Mouse (Mus musculus) activated CD4-positive, CD25-positive, alpha-beta regulatory T cell, adult 9 weeks (primary cell): Measurements from ENCODE around the gene Pif1. TPM values are rescaled to one million over a fixed set of nuclear protein-coding genes. Genes with fewer than 3 reads are reported as not detected.

Experiments
- polyA plus RNA-seq: library from polyadenylated mRNA; unstranded; fragments of 100-300 nt; shearing (Covaris generic); gene quantifications from one replicate; pipeline ENCODE4 v1.2.1, GENCODE M21; 2017

Pif1 gene
- 0.35 TPM for polyA plus RNA-seq

GRCm38 (mm10) chr9:65586406-65587269, at the start of gene Pif1:
TSS of gene Pif1 (plus strand) at chr9:65587160.

GRCm38 (mm10) chr9:65579781-65580371, 7.1 kb upstream of the Pif1 start, which contains the start of gene Plekho2:
TSS of gene Plekho2 (minus strand) at chr9:65580040.

GRCm38 (mm10) chr9:65629025-65629766, 42.2 kb downstream of the Pif1 start, which contains the start of gene Rbpms2:
TSS of gene Rbpms2 (plus strand) at chr9:65629648.

Other genes with a start within 250 kb of the Pif1 start
- gene Pdcd7, start 241.1 kb upstream of the Pif1 start, polyA plus RNA-seq: 3.6 TPM
- gene Ubap1l, start 226.1 kb upstream of the Pif1 start, polyA plus RNA-seq: not detected
- gene Kbtbd13, start 195.5 kb upstream of the Pif1 start, polyA plus RNA-seq: not detected
- gene Rasl12, start 188.7 kb upstream of the Pif1 start, polyA plus RNA-seq: not detected
- gene Slc51b, start 164.2 kb upstream of the Pif1 start, polyA plus RNA-seq: not detected
- 45.0 TPM for gene Mtfmt, start 151.4 kb upstream of the Pif1 start, polyA plus RNA-seq
- gene Spg21, start 126.2 kb upstream of the Pif1 start, polyA plus RNA-seq: 86.3 TPM
- not detected for gene Ankdd1a, start 67.0 kb upstream of the Pif1 start, polyA plus RNA-seq
- gene Plekho2, start 7.1 kb upstream of the Pif1 start, polyA plus RNA-seq: 91.5 TPM
- 0.95 TPM for gene Rbpms2, start 42.5 kb downstream of the Pif1 start, polyA plus RNA-seq
- gene Oaz2, start 80.8 kb downstream of the Pif1 start, polyA plus RNA-seq: 135 TPM
- 5.0 TPM for gene Zfp609, start 240.4 kb downstream of the Pif1 start, polyA plus RNA-seq